Mouse (Mus musculus) right cerebral cortex, postnatal 36 days (tissue): ENCODE data around the gene Ccdc58.
"Not testable (repeated sequence)": the region's sequence is repeated elsewhere in the genome, so short reads cannot be mapped to it uniquely, and the experiment has no call there.

Experiments used
- DNase-seq, 2 experiments: peaks; one replicate each; pipeline ENCODE4 v3.0.0; 2022; ENCODE audit warnings: low spot score in 2 of 2, mixed read lengths in 1 of 2

Gene Ccdc58

GRCm38 (mm10) chr16:36074772-36075171, 3.3 kb downstream of the Ccdc58 start:
- DNase-seq, result no peak

DNA sequence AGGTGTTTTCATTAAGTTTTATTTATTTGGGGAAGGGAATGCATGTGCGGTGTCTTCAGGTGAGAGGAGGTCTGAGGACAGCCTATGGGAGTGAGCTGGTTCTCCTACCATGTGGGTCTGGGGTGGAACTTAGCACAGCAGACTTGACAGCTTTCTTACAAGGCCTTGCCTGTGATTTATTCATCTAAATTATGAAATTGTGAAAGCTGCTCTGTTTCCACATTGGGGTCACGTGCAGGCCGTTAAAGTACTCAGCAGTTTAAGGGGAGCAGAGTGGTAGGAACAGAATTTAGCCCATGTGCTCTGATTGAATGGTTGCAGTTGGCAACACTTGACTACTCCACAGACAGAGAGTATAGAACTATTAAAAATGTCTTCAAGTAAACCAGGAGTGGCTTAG, 8.4 kb downstream of the Ccdc58 start:
- no peak for DNase-seq

DNA sequence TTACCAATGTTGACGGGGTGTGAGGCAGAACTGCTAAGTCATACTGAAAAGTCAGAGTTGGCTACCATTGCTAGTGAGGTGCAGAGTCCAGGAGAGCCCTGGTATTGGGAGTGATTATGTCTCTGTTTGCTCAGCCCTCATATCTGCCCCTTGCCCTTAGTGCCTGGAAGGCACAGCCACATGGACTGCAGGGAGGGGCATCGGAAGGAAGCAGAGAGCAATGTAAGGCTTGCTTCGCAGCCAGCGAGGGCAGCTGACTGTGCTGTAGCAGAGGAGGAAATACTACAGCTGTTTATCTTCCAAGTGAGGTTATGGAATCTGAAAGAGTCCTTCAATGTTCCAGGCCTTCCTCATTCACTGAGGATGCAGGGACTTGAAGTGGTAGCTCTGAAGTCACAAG, 16.4 kb downstream of the Ccdc58 start:
- DNase-seq, result no peak

DNA sequence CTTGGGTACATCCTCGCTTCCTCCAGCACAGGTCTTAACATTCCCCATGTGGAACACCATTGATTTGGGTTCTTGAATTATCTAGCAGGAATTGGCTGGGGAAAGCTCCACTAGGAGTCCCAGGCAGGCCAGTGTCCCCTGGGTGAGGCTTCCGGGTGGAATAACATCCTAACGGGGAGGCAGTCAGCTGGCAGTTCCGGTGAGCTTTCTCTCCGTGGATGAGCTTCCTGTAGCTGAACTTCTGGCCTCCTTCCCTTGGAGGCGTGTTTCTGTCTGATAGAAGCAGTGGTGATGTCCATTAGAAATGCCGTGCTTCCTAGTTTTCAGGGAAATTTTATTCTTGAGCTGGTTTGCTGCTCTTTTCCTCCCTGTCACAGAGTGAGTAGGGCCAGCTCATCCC, 17.6 kb downstream of the Ccdc58 start:
- no peak for DNase-seq

DNA sequence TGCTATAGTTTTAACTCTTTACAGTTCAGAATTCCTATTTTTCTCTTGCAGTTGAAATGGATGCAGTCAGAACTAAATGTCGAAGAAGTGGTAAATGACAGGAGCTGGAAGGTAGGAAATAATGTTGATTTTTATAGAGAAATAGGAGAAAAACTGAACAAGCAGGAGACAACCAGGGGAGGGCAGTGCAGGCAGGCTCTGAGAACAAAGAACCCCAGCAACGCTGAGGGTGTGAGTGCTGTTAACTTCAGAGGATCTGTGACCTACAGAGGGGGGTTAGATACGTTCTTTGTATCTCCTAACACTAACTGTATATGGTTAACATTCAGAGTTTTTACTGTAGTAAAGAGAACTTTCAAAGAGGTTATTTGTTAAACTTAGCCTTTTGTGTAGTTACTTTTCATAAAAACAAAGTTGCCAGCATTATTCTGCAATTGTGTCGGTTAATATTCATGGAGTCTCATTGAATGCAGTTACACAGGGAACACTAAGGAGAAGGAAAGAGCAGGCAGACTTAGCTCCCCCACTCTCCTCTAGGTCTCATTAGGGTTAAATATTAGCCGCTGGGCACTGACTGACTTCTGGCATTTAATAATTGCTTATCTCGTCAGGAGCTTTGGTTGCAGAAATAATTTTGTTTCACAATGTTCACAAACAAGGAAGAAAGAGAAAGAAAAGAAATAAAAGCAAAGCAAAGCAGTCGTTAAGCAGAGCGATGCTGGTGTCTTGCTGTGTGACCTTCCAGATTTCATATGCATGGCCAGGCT, 18.5 kb downstream of the Ccdc58 start:
- DNase-seq, result no peak

DNA sequence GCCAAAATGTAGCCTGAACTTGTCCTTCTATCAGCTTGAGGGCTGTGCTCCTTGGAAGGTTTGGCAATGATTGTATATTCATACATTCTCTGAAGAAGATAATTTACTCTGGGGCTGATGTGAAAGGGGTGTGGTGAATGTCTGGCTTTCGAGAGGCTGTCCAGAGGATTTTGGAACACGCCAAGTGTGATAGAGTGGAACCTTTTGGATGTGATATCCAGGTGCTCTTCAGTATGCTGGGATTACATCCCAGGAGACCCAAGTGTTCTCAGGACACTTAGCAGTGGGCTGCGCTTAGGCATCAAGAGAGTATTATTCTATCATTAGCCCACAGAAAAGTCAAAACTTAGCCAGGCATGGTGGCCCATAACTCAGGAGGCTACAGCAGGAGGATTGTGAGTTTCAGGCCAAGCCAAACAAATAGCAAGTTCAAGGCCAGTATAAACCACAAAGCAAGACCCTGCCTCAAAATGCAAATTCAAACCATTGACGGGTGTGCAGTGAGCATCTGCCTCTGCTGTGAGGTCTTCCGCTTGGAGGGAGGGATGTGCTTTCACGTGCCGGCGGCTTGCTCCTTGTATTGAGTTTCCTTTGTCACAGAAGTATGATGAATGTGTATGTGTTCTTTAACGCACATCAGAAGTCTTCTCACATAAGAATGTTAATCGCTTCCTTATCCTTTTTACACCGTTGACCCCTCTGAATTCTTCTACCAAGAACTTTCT, 19.5 kb downstream of the Ccdc58 start:
- no peak for DNase-seq

DNA sequence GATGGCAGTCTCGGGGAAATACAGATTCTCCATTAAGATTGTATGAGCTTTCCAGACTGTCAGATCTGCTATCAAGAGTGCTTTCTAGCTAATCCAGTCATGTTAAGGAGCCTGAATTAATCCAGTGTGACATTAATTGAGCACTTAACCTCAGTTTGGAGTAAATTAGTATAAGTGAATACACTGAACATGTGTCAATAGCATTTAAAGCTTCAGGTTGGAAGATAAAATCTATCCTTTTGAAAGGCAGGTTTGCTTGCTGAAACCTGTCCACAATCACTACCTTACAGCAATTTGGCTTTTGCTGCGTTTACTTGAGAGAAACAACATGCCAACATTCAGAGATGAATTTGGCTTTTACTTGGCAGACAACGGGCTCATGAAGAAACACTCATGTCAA, 22.6 kb downstream of the Ccdc58 start:
- DNase-seq, result no peak

DNA sequence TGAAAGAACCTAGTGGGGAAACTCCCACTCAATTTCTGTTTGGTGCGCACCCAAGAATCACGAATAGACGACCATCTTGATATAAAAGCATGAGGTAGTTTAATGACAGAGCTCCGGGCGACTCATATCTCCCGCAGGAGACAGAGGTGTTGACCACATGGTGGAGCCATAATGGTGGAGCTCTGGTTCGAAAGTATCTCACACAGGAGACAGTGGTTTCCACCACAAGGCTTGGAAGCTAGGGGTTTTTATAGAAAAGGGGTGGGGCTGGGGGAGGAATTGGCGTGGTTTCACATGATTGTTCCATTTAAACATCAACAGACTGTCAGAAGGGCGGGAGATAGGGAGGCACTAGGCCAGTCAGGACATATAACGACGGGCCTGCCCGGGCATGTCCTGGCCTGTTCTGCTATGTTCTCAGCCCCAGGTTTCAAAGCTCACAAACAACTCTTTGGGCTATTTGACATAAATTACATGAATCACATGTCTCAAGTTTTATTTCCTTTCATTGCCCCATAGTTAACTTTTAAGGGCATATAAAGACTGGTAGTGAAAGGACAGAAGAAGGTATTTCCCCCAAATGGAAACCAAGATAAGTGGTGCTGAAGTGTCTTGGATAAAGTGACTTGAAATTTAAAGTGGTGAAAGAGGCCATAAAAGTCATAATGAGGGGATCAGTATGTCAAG, 26.5 kb downstream of the Ccdc58 start:
- DNase-seq, result not testable (repeated sequence)

DNA sequence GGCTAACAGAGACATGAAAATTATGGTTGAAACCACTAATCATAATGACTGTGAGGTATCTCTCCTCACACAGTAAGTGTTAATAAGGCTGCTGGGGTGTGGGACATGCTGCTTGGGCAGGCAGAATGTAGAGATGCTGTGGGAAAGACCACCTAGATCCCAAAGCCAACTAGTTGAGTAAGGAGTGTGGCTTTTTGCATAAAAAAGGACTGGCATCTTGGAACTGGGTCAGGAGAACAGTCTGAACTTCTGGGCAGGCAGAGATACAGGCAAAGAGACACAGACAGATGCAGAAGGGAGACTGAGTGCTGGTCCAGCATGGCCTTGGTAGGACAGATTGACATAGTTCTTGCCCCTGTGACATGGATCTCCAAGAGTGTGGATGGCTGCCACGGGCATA, 30.0 kb downstream of the Ccdc58 start:
- DNase-seq, result no peak

- no peak for DNase-seq
These were observed 30.7 kb downstream of the Ccdc58 start for GRCm38 (mm10) chr16:36102211-36102610.

DNA sequence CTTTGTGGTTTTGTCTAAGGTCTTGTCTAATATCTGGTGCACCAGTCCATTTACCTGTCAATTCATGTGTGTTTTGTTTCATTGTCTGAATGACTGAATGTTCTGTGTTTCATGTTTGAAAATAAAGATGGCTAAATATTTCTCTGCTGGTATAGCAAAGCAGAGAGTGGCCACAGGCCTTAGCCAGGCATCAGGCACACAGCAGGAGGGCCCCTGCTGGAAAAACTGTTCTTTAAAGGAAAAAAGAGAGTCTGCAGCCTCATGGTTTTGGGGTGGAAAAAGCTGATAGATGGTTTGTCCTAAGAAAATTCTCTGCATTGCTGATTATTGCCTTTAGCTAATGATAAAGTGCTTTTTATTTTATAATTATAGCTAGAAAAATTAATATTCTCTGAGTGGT, 40.0 kb downstream of the Ccdc58 start:
- DNase-seq, result not testable (repeated sequence)

GRCm38 (mm10) chr16:36115751-36116150, 44.3 kb downstream of the Ccdc58 start:
- DNase-seq, result not testable (repeated sequence)

DNA sequence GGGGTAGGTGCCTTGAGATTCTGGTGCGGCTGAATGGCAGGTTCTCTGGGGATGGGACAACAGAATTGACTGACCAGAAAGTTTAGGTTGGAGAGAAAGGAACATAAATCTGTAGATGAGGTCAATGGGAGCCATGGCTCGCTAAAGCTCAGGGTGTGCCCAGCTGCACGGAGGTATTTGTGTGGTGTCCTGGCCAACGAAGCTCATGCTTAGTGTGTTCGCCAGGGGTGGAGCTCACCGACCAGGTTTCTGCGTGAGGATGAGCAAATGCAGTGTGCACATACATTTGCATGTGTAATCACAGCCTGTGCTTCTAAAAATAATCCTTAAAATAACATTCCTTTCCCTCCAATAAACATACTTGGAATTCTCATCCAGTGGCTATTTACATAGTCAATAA, 56.6 kb downstream of the Ccdc58 start:
- DNase-seq, result no peak

DNA sequence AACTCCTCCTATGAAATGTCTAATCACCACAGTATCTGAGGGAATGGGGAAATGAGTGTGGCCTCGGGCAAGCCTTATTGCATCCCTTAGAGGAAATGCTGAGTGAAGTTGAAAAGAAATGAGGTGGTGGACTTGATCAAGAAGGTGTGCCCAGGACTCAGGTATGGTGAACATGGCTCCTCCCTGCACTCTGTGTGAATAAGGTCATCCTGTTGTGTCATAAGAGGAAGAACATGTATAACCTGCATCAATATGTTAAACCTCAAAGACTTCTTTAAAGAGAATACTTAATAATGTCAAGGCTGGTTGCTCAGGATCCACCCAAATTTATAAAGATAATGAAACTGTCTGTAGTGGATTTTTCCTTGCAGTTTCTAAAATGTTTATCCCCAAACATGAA, 59.7 kb downstream of the Ccdc58 start, which contains the start of gene Csta1:
TSS of gene Csta1 (minus strand) at position 101 of the 400 bp plus-strand sequence.
- DNase-seq, result no peak

GRCm38 (mm10) chr16:36138201-36138600, 66.7 kb downstream of the Ccdc58 start:
- DNase-seq, result no peak
